Mouse (Mus musculus) erythroblast, embryonic 14.5 days (primary cell): Measurements from ENCODE around the gene Pgm5.

Experiments
- GATA1 ChIP-seq: IDR thresholded peaks from 2 replicates; pipeline ENCODE4 v1.6.1; 2012; ENCODE audit warnings: low read length, inconsistent platforms, mixed read lengths
- TAL1 ChIP-seq: IDR thresholded peaks from 3 replicates; pipeline ENCODE4 v1.6.1; 2012; ENCODE audit warnings: low read length, inconsistent platforms, mixed read lengths

- TF ChIP-seq GATA1 = no peak
- no peak for TF ChIP-seq TAL1
Measured at GRCm38 (mm10) chr19:24901666-24902065, 40.0 kb upstream of the Pgm5 start.
